Mouse (Mus musculus) cerebellum, adult 9-11 months (tissue): ENCODE measurements around the gene Adamtsl1.

Experiments used
- DNase-seq: peaks from one replicate; pipeline ENCODE4 v3.0.0; 2022

The Adamtsl1 gene

DNA sequence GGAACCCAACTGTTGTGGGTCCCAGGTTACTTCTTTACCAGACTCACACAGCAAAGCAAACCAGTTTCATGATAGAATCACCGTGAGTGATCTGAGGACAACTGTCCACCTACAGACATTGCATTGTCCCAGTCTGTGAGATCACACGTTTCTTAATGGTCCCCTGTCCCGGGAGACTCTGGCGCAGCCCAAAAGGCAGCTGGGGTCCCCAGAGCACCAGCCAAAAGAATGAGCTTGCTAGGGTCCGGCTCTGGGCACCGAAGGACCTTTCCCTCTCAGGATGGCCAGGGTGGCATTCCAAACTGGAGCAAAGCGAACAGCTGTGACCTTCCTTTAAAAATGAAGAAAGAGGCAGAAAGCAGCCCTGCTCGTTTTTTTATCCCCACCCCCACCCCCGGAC is at the start of gene Adamtsl1:
Gene Adamtsl1 (plus strand): TSS at position 381 of the 400 bp plus-strand sequence.
- DNase-seq = peak; percentile 27

- no peak for DNase-seq
These were observed 30.4 kb upstream of the Adamtsl1 start for GRCm38 (mm10) chr4:85483586-85483985.

GRCm38 (mm10) chr4:85486316-85486946 is 27.5 kb upstream of the Adamtsl1 start:
- peak; percentile 5 for DNase-seq

- DNase-seq = no peak
These were observed 8.3 kb upstream of the Adamtsl1 start for GRCm38 (mm10) chr4:85505718-85506117.

DNA sequence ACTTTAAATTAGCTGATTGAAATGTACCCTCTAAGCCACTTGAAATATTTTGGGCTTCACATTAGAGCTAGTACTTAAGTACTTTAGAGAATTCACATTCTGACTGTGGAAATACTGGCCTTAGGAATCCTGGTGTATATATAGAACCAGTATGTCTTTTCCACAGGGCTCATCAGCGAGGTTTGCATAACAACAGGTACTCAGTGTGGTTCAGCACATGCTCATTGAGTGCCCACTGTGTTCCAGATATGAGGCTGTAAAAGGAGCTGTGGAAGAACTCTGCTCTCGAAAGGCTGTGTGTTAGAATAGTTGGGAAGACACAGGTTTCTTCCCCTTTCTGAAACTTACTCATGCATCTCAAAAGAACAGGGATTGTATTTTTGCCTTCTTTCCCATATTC is 7.0 kb upstream of the Adamtsl1 start:
- no peak for DNase-seq

DNA sequence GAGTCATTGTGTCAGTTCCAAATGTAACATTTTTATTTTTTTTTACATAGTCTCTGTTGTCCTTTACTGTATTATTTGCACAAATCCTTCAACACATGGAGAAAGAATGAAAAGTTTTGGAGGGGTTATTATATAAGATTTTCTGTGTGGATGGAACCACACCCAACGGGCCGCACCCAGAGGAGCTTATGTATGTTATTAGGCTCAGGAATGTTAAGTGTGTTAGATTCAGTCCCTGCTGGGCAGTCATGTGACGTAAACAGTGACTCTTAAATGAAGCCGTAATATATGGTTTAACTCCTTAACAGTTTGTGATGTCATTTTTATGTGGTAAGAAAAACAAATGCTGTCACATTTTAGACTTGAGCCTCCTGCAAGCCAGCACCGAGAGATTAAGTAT is 6.5 kb upstream of the Adamtsl1 start:
- no peak for DNase-seq

DNA sequence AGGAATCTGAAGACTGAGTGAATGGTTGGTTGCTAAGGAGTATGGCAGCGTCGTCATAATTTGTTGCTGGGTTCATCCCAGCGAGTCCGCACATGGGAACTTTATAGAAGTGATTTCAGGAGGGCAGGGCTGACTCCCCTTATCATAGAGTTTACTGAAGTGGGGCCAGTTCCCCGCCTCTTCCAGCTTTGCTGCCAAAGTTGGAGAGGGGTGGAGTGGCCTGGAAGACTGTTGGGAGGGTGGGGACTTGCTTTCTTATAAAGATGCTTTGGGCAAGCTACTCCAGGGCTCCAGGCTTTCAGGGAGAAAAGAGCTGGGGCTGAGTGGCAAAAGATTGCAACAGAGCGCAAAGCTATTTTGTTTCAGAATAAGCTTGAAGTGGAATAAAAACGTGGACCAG is 684 bp upstream of the Adamtsl1 start:
- DNase-seq = peak; percentile 16

GRCm38 (mm10) chr4:85514205-85514681 is 271 bp downstream of the Adamtsl1 start:
- DNase-seq = peak; percentile 80

DNA sequence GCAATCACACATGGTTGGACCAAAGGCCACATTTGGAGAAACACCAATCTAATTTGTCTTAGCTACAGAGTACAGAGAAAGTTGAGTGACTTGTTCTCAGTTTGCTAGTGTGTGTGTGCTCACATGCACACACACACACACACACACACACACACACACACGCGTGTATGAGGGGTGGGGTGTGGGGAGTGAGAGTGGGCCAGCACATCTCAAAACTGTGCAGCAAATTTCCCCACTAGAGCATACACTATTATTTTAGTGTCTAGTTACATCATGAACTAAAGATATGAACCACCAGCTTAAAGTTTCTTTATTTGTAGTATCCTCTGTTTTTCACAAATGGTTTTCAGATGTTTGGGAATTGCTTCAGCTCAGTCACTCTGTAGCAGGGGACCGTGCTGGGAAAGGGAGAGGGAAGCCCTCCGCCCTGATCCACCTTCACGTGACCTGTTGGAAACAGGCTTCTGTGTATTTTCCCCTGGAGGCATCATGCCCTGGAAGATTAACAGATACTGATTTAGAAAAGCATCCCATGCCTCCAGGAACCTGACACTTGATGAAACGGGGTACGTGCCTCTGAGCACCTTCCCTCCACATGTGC is 13.1 kb downstream of the Adamtsl1 start:
- no peak for DNase-seq

- no peak for DNase-seq
These were observed 15.9 kb downstream of the Adamtsl1 start for GRCm38 (mm10) chr4:85529852-85530251.

GRCm38 (mm10) chr4:85539677-85540076 is 25.7 kb downstream of the Adamtsl1 start:
- DNase-seq = no peak

- DNase-seq = no peak
These were observed 29.2 kb downstream of the Adamtsl1 start for GRCm38 (mm10) chr4:85543221-85543620.

GRCm38 (mm10) chr4:85554696-85555095 is 40.7 kb downstream of the Adamtsl1 start:
- DNase-seq = no peak

GRCm38 (mm10) chr4:85559753-85560152 is 45.8 kb downstream of the Adamtsl1 start:
- DNase-seq = no peak

DNA sequence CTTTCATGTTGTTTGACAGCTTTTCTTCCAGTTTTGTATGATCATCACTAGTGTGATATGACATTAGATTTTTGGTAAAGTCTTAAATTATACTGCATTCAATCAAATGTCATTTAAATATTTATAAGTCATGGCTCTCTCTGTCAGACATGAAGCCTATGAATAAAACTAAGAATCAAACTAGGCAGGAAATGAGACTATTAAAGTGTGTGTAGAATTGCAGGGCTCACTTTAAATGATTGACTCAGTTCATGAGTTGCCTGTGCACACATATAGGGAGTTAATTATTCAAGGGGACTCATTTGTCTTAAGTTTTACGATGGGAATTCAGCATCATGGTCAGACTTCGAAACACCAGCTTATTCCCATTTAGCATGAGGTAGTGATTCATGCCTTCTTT is 71.5 kb downstream of the Adamtsl1 start:
- no peak for DNase-seq

DNA sequence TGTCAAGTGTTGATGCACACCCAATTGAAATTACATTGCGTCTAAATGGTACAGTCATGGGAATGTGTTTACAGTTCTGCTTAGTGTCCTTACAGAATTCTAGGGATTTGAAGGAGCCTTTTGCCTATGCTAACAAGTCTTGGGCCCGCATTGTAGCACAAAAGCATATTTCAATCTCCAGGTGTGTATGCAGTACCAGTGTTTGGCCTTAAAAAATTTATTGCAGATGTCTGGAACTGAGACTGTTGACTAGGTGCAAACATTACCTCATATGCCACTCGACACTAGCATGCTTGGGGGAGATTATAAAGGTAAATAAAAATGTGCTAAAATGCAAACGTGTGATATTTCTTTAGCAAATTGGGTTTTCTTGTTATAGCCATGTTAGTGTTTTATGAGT is 75.0 kb downstream of the Adamtsl1 start:
- no peak for DNase-seq

DNA sequence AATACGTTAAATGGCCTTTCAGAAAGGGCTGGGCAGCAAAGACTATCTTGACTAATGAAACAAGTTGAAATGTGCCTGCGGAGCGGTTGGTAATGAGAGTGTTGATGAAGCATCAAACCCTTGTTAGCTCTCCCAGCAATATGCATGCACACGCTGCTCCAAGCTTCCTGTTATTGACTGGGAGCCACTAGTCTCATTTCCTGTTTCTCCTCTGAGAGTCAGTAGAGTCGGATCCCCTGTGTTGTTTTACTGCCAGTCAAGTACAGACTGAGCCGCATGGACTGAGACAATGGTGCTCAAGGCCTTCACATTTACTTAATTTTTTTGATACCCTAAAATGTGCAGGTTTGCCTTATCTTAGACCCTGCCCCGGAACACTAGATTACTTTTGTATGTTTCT is 77.1 kb downstream of the Adamtsl1 start:
- no peak for DNase-seq

GRCm38 (mm10) chr4:85594159-85594558 is 80.2 kb downstream of the Adamtsl1 start:
- DNase-seq = no peak

DNA sequence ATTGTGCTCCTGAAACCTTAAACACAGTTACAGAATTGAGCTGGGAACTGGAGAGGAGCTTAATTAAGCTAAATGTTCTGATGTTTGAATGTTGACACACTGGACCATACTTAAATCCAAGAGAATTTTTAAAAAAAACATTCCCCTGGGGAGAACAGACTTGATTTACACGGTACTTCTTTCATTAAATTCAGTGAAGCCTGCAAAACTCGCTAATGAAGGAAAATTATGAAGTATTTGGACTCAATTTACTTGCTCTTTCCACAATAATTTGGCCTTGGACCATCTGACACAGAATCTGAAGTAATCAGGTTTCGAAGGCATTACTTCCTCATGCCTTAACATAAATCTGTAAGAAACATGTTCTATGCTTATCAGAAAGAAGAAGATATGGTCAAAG is 99.4 kb downstream of the Adamtsl1 start:
- no peak for DNase-seq

DNA sequence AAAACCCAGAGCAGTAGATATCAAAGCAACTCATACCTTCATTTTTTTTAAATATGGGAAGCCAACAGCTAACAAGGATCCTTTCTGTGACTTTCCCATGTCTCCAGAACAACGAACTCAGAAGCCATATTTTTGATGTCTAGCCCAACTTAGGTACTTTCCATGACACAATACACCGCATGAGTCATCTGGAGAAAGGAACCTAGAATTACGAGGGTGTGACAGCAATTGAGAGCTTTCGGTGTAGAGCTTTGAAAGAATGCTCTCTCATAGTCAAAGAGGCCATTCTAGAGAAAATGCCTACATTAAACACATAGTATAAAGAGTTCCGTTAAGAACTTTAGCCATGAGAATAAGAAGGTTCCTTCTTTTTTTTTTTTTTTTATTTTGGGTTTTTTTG is 104.8 kb downstream of the Adamtsl1 start:
- no peak for DNase-seq

GRCm38 (mm10) chr4:85619261-85619660 is 105.3 kb downstream of the Adamtsl1 start:
- no peak for DNase-seq

DNA sequence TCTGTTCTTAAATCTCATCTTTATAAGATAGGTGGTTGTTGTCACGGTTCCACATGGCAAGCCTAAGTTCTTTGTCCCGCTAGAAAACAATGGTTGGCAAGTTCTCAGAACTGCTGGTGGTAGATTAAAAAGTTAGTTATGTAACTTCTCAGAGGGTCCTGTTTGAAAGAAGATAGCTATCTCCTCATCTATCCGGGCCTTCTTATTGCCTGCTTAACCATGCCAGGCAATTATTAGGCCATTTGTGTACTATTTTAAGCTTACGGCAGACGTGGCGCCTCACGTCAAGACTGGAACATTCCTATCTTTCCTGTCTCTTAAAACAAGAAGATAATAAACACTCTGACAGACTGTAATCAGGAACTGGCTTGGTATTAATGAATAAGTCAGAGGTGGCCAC is 115.4 kb downstream of the Adamtsl1 start:
- no peak for DNase-seq

DNA sequence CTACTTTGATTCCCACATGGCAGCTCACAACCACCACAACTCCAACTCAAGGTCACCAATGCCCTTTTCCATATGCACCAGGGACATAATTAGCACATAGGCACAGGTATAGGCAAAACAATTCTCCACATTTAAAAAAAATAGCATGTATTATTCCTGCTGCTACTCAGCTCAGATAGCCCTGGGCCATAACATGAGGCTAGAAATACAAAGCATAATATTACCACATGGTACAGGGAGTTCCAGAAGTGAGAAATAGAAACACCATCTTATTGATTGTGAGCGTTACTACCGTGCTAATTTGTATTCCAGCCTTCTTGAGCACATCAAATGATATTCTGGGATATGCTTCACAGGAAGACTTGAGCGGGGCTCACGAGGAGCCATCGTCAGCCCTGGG is 155.3 kb downstream of the Adamtsl1 start:
- no peak for DNase-seq

- DNase-seq = no peak
These were observed 155.8 kb downstream of the Adamtsl1 start for GRCm38 (mm10) chr4:85669735-85670134.

GRCm38 (mm10) chr4:85672290-85672689 is 158.3 kb downstream of the Adamtsl1 start:
- DNase-seq = no peak
